Mouse (Mus musculus) neutrophil, adult 59 days (primary cell): ENCODE results near the gene Gfra1. TPM values are rescaled to one million over a fixed set of nuclear protein-coding genes. Genes with fewer than 3 reads are reported as not detected.

Source experiments
- total RNA-seq, 2 experiments: library from RNA; stranded (reverse); gene quantifications; 1 replicate in 1 of 2; 2 replicates in 1 of 2; pipeline ENCODE4 v1.2.4; 2023

The Gfra1 gene
- total RNA-seq: 1 to 10 TPM in 1 of 2 experiments, under 1 TPM in 1; 0.56 to 1.5 TPM

GRCm38 (mm10) chr19:58455496-58456061 lies at the start of gene Gfra1:
TSS of gene Gfra1 (minus strand) at chr19:58455909.

Other genes with a start within 250 kb of the Gfra1 start
- gene Ccdc172, start 56.1 kb upstream of the Gfra1 start, total RNA-seq: not detected
- not detected for gene Pnlip, start 196.6 kb upstream of the Gfra1 start, total RNA-seq